Mouse (Mus musculus) neural tube, embryonic 14.5 days (tissue): Measurements from ENCODE around the gene Ppil4. TPM values are rescaled to one million over a fixed set of nuclear protein-coding genes. Genes with fewer than 3 reads are reported as not detected.

Experiments
- ATAC-seq: fragments of 200-750 bp; cut with Nextera tagmentation; 2 replicates; pipeline ENCODE4 v1.8.0; 2017; ENCODE audit warnings: low read depth, mild to moderate bottlenecking, moderate TSS enrichment, moderate library complexity
- H3K27ac ChIP-seq: fragments of 300-500 bp; sonication (generic); 2 replicates; pipeline ENCODE4 v1.5.1; 2014; ENCODE audit warnings: low read depth, mild to moderate bottlenecking, control low read depth, low read length, moderate library complexity, mixed read lengths
- H3K27me3 ChIP-seq: fragments of 300-500 bp; sonication (generic); 2 replicates; pipeline ENCODE4 v1.6.1; 2014; ENCODE audit warnings: low read length; ENCODE audit not compliant: control insufficient read depth, insufficient read depth
- H3K36me3 ChIP-seq: fragments of 300-500 bp; sonication (generic); 2 replicates; pipeline ENCODE4 v1.6.1; 2014; ENCODE audit warnings: low read length, mixed read lengths; ENCODE audit not compliant: control insufficient read depth, insufficient read depth
- H3K4me1 ChIP-seq: fragments of 300-500 bp; sonication (generic); 2 replicates; pipeline ENCODE4 v1.6.1; 2014; ENCODE audit warnings: low read length; ENCODE audit not compliant: control insufficient read depth, insufficient read depth
- H3K4me2 ChIP-seq: fragments of 300-500 bp; sonication (generic); 2 replicates; pipeline ENCODE4 v1.6.1; 2014; ENCODE audit warnings: mild to moderate bottlenecking, low read depth, low read length, control low read depth
- H3K4me3 ChIP-seq: fragments of 300-500 bp; sonication (generic); 2 replicates; pipeline ENCODE4 v1.5.1; 2014; ENCODE audit warnings: low read depth, low read length, control low read depth, mixed read lengths
- H3K9ac ChIP-seq: fragments of 300-500 bp; sonication (generic); replicated peaks from 2 replicates; pipeline ENCODE4 v1.6.1; 2014; ENCODE audit warnings: low read depth, mild to moderate bottlenecking, control low read depth, low read length, mixed read lengths
- H3K9me3 ChIP-seq: fragments of 300-500 bp; sonication (generic); 2 replicates; pipeline ENCODE4 v1.6.1; 2016; ENCODE audit warnings: low read length; ENCODE audit not compliant: control insufficient read depth
- WGBS: fragments of 180-500 bp; shearing (Covaris S2); extraction: QIAGEN DNeasy Blood & Tissue Kit; methylation state at CpG from one replicate; pipeline ENCODE4 v1.1.7; 2014; 5-methylcytosine and 5-hydroxymethylcytosine counted together
- polyA plus RNA-seq: library from polyadenylated mRNA; unstranded; fragments of >200 nt; fragmentation: Nextera tagmentation; extraction: Ambion mirVana; gene quantifications from 2 replicates; pipeline ENCODE4 v1.2.1, GENCODE M21; 2014

The Ppil4 gene
- polyA plus RNA-seq, 1 experiment from 2014 or later: 48.1 TPM

DNA sequence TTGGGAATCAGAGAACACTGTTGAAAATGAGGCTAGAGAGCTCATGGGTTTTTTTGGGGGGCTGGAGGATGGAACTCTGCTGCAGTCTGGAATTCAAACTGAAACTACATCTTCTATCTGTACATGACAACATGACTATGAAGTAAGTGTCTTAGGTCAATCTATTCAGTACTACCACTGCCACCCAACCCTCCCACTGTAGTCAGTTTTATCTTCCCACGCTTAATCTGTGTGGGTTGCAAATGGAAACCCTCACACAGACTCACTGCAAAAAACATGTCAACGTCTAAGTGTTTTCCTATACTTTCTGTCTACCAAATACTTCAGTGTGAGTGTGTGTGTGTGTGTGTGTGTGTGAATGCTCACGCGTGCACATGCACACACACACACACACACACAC, 50.5 kb downstream of the Ppil4 start:
- H3K4me3 ChIP-seq: no peak overlapping the region

DNA sequence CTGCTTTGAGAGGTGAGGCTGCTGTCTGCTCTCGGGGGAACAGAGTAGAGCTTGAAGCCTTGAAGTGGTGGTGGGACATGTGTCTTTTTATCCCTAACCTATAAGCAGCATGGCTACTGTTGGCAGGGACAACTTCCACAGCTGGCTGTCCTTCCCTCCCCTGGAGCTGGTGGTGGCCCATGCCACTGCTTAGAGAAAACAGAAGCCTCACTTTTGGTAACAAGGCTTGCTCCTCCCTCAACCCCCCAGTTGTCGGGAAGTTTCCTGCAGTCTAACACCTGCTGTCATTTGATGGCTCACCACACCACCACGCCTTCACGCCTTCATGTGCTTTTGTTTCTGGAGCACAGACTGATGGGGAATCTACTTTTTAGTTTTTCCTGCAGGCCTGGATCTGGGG, 51.5 kb downstream of the Ppil4 start:
- H3K9me3 ChIP-seq: no peaks in the 10 kb centered on the region
- no peak for ATAC-seq
- H3K27ac ChIP-seq: no peak overlapping the region
- 82% methylated on average over 4 of the region's 4 CpGs for whole genome bisulfite sequencing
- no peak overlapping the region for H3K4me3 ChIP-seq
- H3K4me1 ChIP-seq: no peaks in the 10 kb centered on the region
- no peaks in the 10 kb centered on the region for H3K36me3 ChIP-seq
- H3K27me3 ChIP-seq: no peaks in the 10 kb centered on the region
- H3K4me2 ChIP-seq: no peak overlapping the region
- H3K9ac ChIP-seq: no peak overlapping the region

More for the DNA sequence above, 50.5 kb downstream of the Ppil4 start:
- Histone ChIP-seq H3K4me2 (no peak overlapping the region), H3K36me3 (no peaks in the 10 kb centered on the region), H3K27ac (no peak overlapping the region), H3K27me3 (no peaks in the 10 kb centered on the region), H3K9ac (no peak overlapping the region), H3K9me3 (no peaks in the 10 kb centered on the region), H3K4me1 (no peaks in the 10 kb centered on the region)
- ATAC-seq: no peak
- 92% methylated on average over 4 of the region's 4 CpGs for WGBS

DNA sequence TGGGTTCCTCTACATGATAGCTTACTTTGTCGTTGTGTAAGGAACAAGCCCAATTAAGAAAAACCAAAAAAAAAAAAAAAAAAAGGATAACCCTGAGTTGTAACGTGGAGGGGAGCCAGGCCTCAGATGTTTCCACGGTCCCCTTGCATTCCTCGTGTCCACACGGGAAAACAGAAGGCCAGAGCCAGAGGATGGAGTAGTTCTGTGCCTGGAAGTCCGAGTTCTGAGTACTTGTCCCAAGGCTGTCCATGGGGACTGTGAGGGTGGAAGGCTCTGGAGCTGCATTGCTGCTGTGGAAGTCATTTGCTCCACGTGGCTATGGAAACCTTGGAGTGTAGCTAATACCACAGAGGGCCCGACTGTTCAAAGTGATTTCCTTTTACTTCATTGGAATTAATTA, 52.4 kb downstream of the Ppil4 start:
- Histone ChIP-seq H3K9ac (no peak overlapping the region), H3K27me3 (no peaks in the 10 kb centered on the region), H3K4me2 (no peak overlapping the region), H3K4me1 (no peaks in the 10 kb centered on the region), H3K4me3 (no peak overlapping the region), H3K27ac (no peak overlapping the region), H3K9me3 (no peaks in the 10 kb centered on the region), H3K36me3 (no peaks in the 10 kb centered on the region)
- ATAC-seq: no peak
- 81% methylated on average over 8 of the region's 8 CpGs for WGBS

DNA sequence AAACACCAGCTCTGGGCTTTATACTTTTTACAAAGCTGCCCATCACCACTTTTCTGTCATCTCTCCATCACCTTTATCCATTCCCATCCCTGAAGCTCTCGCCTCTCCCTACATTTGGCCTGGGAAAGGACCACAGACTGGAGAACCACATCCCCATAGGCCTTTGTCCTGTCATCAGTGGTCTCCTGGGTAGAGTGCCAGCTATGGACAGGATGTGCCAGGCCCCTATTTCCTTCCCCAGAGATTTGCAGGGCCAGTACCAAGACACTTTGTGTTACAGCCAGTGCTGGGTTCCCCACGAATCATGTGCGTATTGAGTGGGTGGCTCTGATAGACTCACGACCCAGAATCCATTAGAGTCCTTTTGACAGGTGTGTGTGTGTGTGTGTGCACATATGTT, 53.3 kb downstream of the Ppil4 start:
- WGBS: 88% methylated on average over 4 of the region's 4 CpGs
- Histone ChIP-seq H3K4me2 (no peak overlapping the region), H3K27ac (no peak overlapping the region), H3K4me1 (no peaks in the 10 kb centered on the region), H3K27me3 (no peaks in the 10 kb centered on the region), H3K9ac (no peak overlapping the region), H3K9me3 (no peaks in the 10 kb centered on the region), H3K4me3 (no peak overlapping the region), H3K36me3 (no peaks in the 10 kb centered on the region)
- no peak for ATAC-seq

DNA sequence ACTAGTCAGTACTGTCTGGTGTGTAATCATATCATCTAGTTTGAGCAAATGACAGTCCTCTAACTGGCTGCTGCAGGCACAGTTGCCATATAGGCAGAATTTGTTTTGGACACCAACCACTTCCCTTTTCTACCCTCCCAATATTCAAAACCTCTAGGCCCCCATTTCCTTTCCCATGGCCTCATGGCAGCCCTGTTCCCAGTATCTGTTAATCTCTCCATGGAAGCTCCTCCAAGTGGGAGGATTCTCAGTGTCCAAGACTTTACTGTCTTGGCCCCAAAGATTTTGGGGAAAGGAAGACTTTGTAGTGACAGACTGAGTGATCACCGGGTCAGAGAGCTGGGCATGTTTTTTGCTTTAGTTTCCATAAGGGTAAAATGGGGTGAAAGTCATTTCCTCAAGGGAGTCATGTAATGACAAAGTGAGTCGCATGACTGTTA, 54.5 kb downstream of the Ppil4 start:
- Histone ChIP-seq H3K4me2 (no peak overlapping the region), H3K9ac (no peak overlapping the region), H3K36me3 (no peaks in the 10 kb centered on the region), H3K27me3 (no peaks in the 10 kb centered on the region), H3K4me1 (no peaks in the 10 kb centered on the region), H3K4me3 (no peak overlapping the region), H3K9me3 (no peaks in the 10 kb centered on the region), H3K27ac (no peak overlapping the region)
- WGBS: 89% methylated on average over 2 of the region's 2 CpGs
- ATAC-seq: no peak

DNA sequence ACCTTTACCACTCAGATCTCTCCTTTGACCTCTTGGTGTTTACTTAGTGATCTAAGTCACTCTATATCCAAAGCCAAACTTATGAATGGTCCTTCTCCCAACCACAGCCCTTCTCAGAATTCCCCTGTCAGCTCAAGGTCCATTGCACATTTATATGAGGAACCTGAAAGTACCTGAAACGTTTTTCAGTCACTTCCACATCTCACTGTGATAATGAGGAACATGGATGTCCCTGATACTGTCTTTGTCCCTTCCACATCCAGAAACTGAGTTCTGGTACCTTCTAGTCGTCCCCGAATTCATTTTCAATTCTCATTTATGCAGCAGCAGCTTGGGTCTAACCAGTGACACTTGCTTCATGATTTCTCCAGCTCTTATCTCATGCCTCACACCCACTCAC, 59.2 kb downstream of the Ppil4 start:
- no peaks in the 10 kb centered on the region for H3K36me3 ChIP-seq
- 73% methylated on average over 3 of the region's 3 CpGs for WGBS
- no peaks in the 10 kb centered on the region for H3K27me3 ChIP-seq
- no peak overlapping the region for H3K4me2 ChIP-seq
- H3K27ac ChIP-seq: no peak overlapping the region
- no peak overlapping the region for H3K9ac ChIP-seq
- H3K9me3 ChIP-seq: no peaks in the 10 kb centered on the region
- no peak for ATAC-seq
- no peak overlapping the region for H3K4me3 ChIP-seq
- no peaks in the 10 kb centered on the region for H3K4me1 ChIP-seq

DNA sequence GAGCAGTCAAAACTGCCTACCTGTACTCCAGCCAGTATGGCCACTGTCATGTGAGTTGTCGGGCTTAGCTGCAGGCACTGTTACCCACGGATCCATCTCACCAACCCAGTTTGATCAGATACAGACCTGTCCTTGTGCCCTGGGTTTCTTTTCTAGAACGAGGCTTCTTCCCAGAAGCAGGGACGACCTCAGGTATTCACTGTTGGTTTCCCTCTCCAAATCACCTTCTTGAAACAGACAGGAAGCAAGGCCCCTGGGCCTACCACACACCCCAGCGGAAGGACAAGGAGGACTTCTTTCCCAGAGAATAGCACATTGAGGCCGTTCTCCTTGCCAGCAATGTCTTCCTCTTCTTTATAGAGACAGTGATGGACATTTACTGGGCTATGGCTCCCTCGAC, 67.8 kb downstream of the Ppil4 start:
- Histone ChIP-seq H3K9me3 (no peaks in the 10 kb centered on the region), H3K27ac (no peak overlapping the region), H3K36me3 (no peaks in the 10 kb centered on the region), H3K27me3 (no peaks in the 10 kb centered on the region), H3K4me1 (no peaks in the 10 kb centered on the region), H3K4me3 (no peak overlapping the region), H3K4me2 (no peak overlapping the region), H3K9ac (no peak overlapping the region)
- ATAC-seq: no peak
- 90% methylated on average over 7 of the region's 7 CpGs for WGBS

DNA sequence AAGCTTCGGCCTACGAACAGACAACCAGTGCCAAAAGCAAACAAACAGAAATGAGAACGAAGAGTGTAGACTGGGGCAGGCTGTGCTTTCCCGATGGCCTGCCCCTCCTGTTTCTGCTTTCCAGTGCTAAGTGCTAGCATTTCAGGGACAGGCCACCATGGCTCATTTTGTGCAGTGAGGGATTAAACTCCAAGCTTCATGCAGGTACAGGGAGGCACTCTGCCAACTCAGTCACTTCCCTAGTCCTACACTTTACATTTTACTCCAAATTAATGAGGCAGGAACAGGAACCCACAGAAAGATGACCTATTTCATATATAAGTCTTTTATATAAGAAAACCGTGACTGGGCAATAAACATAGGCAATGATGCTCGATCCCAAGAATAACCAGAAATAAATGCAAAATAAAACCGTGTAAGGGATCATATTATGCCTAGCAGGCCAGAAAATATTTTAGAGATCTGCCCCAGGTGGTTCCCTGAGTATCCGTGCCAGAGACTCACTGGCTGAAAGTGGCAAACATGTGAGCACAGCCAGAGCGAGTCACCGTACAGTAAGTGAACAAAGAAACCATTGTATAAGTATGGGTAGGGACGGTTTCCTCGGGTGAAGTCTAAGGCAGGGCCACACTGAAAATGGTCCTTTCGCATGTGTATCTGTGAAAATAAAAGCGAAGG, 68.7 kb downstream of the Ppil4 start:
- no peak overlapping the region for H3K4me3 ChIP-seq
- ATAC-seq: no peak
- H3K27me3 ChIP-seq: no peaks in the 10 kb centered on the region
- no peak overlapping the region for H3K9ac ChIP-seq
- H3K9me3 ChIP-seq: no peaks in the 10 kb centered on the region
- no peak overlapping the region for H3K4me2 ChIP-seq
- no peak overlapping the region for H3K27ac ChIP-seq
- no peaks in the 10 kb centered on the region for H3K4me1 ChIP-seq
- WGBS: 82% methylated on average over 14 of the region's 14 CpGs
- H3K36me3 ChIP-seq: no peaks in the 10 kb centered on the region

DNA sequence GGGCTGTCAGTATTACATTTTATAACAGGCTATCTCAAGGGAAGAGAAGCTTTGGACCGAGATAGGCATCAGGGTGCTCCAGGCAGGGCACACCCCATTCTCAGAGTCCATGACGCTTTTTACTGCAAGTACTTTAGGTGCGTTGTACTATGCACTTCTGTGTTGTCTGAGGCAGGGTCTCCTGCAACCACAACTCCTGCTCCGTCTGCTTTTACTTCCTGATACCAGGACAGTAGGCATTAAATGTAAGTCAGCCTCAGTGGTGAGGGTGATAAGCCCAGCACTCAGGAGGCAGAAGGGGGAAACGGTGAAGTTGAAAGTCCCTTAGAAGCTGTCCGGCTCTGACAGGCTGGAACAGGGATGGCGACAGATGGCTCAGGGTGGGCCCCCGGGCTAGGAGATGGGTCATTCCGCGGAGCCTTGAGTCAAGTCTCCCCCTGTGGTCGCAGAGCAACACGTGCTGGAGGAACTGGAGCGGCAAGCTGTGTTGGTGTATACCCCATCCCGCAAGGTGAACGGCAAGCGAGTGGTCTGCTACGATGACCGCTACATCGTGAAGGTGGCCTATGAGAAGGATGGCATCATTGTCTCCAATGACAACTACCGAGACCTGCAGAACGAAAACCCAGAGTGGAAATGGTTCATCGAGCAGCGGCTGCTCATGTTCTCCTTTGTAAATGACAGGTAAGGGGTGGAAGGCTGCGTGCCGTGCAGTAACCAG, 69.4 kb downstream of the Ppil4 start:
- H3K4me2 ChIP-seq: no peak overlapping the region
- no peaks in the 10 kb centered on the region for H3K4me1 ChIP-seq
- 93% methylated on average over 25 of the region's 25 CpGs for WGBS
- 0 out of 2 replicates have a peak, but pooled peaks cover 5% of the 10 kb centered on the region for H3K27me3 ChIP-seq
- H3K9me3 ChIP-seq: no peaks in the 10 kb centered on the region
- no peaks in the 10 kb centered on the region for H3K36me3 ChIP-seq
- ATAC-seq: no peak
- H3K27ac ChIP-seq: no peak overlapping the region
- no peak overlapping the region for H3K9ac ChIP-seq
- no peak overlapping the region for H3K4me3 ChIP-seq
